Mouse (Mus musculus): ENCODE measurements at regions not wholly inside any gene's neighbourhood (a gene's known extent, or its start where the extent isn't known, plus 50 kb on each side); places are given as distances from the start of the nearest gene placed in this dataset.

GRCm38 (mm10) chr1:43247609-43248008 lies 50.8 kb upstream of the Fhl2 start:
- no peak for DNase-seq (ENCODE audit: low read depth)

GRCm38 (mm10) chr1:43250281-43250680 lies 53.5 kb upstream of the Fhl2 start:
- DNase-seq (ENCODE audit: low read depth): no peak

- DNase-seq (ENCODE audit: low read depth): no peak
Measured at GRCm38 (mm10) chr1:43251356-43251755, 54.6 kb upstream of the Fhl2 start.

GRCm38 (mm10) chr1:43254129-43254528 lies 57.3 kb upstream of the Fhl2 start:
- DNase-seq (ENCODE audit: low read depth): no peak

DNA sequence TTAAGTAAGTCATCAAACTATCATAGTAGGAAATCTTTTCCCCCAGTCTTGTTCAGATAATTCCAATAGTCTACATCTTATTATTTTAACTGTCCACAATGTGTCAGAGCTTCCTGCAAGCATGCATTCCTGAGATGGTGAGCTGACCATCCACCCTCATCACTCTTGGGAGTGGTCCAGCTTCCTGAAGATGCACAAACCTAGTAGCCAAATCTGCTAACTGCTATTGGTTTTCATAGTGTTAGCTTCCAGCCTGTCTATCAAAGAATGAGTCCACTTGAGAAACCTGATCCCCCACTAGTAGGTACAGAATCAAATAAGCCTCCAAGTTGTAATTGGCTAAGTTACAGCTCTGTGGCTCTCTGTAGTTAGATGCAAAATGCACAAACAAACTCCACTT lies 59.3 kb upstream of the Fhl2 start:
- no peak for DNase-seq (ENCODE audit: low read depth)

DNA sequence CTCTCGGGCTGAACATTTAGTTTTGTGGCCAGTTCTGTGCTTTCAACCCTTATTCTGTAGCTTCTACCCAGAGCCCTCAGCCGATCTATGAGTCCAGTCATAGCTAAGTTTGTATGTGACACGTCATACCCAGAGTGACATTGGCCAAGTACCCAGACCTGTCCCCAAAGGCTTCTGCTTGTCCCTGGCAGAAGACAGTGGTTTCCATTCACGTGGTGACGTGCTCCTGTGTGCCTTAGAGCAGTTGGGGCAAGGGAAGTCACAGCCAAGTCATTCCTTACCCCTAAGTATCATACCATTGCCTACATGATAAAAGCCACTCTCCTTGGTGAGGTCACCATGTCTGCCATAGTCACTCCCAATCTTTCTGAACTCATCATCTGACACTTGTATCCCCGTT lies 61.1 kb upstream of the Fhl2 start:
- no peak for DNase-seq (ENCODE audit: low read depth)

- no peak for DNase-seq (ENCODE audit: low read depth)
Measured at GRCm38 (mm10) chr1:43259841-43260240, 63.1 kb upstream of the Fhl2 start.

GRCm38 (mm10) chr1:43260491-43260890 lies 63.7 kb upstream of the Fhl2 start:
- DNase-seq (ENCODE audit: low read depth): no peak

GRCm38 (mm10) chr1:43264407-43264889 lies 67.7 kb upstream of the Fhl2 start:
- DNase-seq (ENCODE audit: low read depth): peak; percentile 48

- no peak for DNase-seq (ENCODE audit: low read depth)
Measured at GRCm38 (mm10) chr1:43265699-43266455, 69.1 kb upstream of the Fhl2 start.

DNA sequence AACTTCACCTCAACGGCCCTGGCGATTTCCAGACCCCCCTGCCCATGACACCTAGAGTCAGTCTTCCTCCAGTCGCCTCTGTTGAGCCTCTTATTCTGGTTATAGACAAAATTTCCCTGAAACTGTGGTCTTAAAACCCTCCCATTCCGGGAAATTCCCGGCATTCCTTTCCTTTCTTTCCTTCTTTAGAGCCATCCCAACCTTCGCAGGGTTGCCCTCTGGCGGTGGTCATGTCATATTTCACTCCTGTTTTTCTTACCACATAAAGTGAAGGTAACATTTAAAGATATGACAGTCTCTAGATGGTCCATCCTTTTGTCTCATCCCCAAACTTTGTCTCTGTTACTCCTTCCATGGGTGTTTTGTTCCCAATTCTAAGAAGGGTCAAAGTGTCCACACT lies 72.9 kb upstream of the Fhl2 start:
- DNase-seq (ENCODE audit: low read depth): no peak

- DNase-seq (ENCODE audit: low read depth): no peak
Measured at GRCm38 (mm10) chr1:43273236-43273868, 76.6 kb upstream of the Fhl2 start.

DNA sequence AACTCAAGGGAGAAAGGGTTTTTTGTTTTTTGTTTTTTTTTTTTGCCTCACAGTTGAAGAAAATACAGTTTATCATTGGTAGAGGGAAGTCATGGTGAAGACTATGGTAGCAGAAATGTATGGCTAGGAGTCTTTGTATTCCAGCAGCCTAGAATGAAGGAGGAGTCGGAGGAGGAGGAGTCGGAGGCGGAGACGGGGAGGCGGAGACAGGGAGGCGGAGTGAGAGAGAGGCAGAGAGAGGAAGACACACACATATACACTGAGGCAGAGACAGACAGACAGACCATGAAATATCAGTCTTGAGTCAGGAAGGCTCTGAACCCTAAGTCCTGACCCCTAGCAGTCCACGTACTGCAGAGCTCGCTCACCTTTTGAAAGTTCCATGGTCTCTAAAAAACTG lies 95.0 kb upstream of the Fhl2 start:
- no peak for DNase-seq (ENCODE audit: low read depth)

- DNase-seq (ENCODE audit: low read depth): no peak
Measured at GRCm38 (mm10) chr1:43292561-43292960, 95.8 kb upstream of the Fhl2 start.

DNA sequence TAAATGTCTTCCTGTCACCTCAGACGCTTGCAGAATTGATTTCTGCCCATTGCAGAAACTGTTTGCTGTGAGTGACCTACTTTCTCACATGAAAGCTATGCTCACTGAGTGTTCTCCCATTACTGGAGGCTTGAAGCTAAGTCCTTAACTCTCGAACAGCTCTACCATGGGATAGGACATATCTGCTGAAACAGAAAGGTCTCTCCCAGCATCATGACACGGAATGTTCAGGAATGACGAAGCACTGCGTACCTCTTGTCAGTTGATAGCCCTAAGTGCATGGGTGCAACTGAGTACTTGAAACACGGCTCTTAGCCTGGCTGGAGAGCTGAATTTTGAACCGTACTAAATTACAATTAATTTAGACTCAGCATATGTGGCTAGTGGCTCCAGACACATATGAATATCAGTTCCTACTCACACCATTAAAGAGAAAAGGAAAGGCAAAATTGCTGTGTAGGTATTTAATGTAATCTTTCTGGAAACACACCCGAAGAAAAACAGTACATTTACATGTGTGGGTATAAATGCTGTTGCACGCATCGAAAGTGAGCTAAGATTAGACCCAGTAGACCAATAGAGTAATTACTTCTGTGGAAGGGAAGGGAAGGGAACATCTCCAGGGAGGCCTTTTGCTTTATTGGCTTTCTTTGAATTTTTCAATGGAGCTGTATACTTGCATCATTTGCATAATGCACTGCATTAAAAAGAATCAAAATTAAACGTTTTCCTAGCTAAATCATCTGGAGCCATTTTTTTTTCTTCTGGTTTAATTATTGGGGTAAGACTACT lies 97.6 kb upstream of the Fhl2 start:
- no peak for DNase-seq (ENCODE audit: low read depth)

GRCm38 (mm10) chr1:43297579-43297978 lies 100.8 kb upstream of the Fhl2 start:
- no peak for DNase-seq (ENCODE audit: low read depth)

DNA sequence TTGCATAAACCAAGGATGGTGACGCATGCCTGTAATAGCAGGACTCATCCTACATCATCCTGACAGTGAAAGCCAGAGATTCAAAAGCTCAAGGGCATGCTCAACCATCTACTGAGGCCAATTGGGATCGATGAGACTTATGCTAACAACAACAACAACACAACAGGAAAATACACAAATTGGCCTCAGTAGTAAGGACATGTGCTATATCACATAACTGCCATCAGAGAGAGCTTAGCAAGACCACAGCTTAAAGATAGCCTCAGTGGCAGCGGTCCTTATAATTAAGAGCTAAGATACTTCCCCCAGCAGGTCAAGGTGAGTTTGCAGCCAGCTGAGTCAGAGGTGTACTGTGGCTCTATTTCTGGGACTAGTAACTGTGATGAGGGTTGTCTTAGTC lies 102.0 kb upstream of the Fhl2 start:
- DNase-seq (ENCODE audit: low read depth): no peak

GRCm38 (mm10) chr1:43299490-43300302 lies 102.9 kb upstream of the Fhl2 start:
- DNase-seq (ENCODE audit: low read depth): peak; percentile 60

GRCm38 (mm10) chr1:43300676-43301075 lies 103.9 kb upstream of the Fhl2 start:
- no peak for DNase-seq (ENCODE audit: low read depth)

- DNase-seq (ENCODE audit: low read depth): no peak
Measured at GRCm38 (mm10) chr1:43301866-43302571, 105.2 kb upstream of the Fhl2 start.

DNA sequence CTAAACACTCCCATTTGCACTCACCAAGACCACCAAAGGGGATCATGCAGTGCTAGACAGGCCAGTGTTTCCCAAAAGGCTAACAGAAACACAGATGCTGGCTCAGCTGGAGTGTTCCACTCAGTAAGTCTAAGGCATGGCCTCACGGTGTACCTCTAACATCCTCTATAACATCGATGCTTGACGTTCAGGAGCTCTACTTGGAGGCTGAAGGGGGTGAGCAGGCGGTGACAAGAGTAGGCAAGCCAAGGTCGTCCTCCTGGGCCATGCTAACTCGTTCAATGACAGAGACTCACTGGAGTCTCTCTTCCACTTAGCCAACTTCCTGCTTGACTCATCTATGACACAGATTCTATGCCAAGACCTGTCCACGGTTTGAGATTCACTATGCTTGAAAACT lies 105.9 kb upstream of the Fhl2 start:
- DNase-seq (ENCODE audit: low read depth): no peak
